Mouse (Mus musculus) gastrocnemius, postnatal 25 days (tissue): ENCODE data around the gene Ubxn7. TPM values are rescaled to one million over a fixed set of nuclear protein-coding genes. Genes with fewer than 3 reads are reported as not detected.
A peak's percentile ranks its signal among the peaks of the same experiment; 100 is the strongest.

Source experiments
- DNase-seq: peaks from one replicate; pipeline ENCODE4 v3.0.0; 2022
- total RNA-seq, 2 experiments: library from RNA; stranded (reverse); gene quantifications; 1 replicate in 1 of 2; 2 replicates in 1 of 2; pipeline ENCODE4 v1.2.3; 2021

Ubxn7 gene
- total RNA-seq, 2 experiments from 2014 or later: 13.0 to 16.2 TPM

DNA sequence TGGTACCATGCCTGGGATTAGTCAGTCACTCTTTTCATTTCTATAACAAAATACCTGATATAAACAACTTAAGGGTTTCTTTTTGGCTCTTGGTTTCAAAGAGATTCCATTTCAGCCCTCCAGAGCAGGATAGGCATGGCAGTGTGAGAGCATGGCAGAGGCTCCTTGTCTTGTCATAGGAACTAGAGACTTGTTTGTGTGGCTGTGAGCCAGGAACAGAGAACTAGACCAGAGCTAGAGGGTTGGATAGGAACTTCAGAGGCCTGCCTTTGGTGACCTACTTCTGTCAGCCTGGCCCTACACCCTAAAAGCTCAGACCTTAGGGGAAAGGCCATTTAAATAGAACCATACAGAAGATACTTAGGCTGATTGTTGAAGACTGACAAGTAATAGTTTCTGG is 50.8 kb downstream of the Ubxn7 start:
- no peak for DNase-seq

DNA sequence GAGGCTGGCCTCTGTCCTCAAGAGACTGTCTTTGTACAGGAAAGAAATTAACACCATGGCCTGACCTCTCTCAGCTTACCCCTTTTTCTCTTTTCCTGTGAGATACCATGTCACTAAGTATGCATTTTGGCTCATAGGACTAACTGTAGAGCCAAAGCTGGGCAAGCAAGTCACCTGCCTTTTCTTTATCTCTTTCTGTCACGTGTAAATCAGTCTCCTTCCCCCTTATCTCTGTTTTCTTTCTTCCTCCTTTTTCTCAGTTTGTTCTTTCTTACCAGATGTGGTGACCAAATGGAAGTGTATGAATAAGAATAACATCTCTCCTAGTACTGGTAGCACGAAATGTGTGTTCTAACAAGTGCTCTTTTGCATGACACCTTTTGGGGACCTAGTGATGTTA is 52.8 kb downstream of the Ubxn7 start:
- DNase-seq: no peak

DNA sequence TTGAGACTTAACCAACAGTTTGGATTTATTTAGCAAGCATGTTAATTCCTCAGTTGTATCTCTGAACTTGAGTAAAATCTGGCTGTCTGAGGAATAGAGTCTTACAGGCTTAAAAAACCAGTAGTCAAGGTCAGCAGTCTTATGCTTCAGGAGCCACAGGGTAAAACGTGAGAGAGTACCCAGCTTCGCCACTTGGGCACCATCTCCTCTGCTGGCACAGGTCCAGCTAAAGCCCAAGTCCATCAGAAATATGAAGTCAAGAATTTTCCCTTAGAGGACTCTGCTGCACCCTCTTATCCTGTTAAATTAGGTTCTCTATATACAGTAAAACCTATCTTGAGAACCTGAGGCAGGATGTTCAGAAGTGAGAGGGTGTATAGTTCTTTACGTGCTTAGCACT is 54.8 kb downstream of the Ubxn7 start:
- DNase-seq: no peak

DNA sequence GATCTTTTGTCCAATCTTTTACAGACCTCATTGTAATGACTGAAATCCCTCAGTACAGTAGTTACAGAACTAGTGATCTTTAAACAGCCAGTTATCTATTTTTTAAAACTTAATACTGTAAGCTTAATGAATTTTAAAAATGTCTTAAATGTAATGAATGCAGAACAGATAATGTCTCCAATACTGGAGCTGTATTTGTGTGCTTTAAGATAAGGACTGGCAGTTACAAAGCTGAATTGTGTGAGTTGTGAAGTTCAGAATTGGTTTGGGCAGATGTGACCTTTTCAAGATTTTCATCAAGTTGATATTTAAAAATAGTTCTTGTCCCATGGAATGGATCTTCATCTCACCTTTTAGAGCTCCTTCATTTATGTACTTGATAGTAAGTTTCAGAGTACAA is 57.0 kb downstream of the Ubxn7 start:
- no peak for DNase-seq

DNA sequence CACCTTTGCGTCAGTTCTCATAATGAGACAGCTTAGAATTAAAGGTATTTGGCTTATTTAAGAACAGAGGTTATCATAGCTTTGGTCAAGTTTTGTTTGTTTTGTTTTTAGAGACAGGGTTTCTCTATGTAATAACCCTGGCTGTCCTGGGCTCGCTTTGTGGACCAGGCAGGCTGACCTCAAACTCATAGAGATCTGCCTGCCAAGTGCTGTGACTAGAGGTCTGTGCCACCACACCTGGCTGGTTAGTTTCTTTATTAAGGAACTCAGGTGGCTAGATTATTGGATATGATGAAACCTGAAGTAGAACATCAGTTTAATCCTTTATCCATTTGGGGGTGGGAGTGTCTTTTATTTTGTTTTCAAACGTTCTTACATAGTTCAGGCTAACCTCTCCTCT is 57.8 kb downstream of the Ubxn7 start:
- DNase-seq: no peak

DNA sequence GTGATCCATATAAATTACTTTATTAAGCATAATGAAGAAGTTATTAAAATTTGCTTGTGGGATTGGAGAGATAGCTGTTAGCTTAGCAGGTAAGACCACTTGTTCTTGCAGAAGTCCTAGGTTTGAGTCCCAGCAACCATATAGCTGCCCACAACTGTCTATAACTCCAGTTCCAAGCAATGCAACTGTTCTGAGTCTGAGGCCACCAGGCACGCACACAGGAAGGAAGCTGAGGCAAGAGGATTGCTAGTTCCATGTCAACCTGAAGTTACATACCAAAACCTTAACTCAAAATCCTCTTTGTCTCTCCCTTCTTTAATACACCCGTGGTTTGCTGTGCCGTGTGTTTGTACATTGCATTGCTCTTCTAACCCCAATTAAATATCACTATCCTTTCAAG is 58.8 kb downstream of the Ubxn7 start:
- no peak for DNase-seq

DNA sequence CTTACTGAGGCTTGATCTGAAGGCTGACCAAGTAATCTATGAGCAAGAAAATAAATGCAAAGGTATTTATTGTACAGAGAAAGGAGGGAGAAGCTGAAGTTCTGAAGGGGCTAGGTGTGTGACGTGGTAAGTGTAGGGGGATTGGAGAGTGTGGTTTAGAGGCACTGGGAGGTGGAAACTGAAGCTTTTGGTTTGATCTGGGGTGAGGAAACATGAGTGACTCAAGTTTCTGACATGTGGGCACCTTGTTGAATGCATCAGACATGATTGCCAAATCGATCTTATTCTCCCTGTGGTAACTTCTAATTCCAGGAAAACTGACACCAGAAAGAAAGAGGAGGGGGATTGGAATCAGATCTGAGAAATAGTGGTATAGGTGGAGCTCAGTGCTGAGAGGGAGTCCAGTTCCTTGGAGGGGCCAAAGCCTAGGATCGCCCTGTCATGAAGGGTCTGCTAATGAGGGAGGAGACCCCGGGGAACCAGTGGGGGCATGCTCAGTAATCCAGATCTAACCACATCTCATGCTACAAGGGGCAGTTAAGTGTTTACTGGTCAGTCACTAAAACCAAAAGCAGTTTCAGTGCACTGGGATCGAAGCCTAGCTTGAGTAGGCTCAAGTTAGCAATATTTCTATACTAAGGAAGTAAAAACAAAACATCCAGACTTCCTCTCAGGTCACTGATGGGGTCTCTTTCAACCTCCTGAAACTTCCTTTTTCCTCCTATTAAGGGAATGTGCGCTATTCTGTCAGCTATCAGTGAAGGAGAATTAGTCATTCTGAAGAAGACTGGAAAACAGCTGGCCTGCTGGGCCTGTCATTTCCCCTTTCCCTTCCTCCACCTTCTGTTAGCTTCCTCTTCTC is 63.9 kb downstream of the Ubxn7 start:
- no peak for DNase-seq

DNA sequence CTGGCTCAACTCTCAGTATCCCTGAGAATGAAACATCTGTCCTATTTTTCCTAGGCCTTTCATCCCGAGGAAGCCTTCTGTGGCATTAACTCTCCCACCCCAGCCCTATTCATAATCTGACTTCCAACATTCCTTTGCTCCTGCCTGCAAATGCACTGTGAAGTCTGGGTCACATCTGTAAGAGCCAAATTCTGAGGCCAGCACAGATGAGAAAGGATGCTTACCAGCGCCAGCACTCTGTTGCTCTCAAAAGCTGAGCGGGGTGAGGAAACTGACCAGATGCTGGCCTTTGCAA is 64.4 kb downstream of the Ubxn7 start:
- DNase-seq: peak; percentile 18

DNA sequence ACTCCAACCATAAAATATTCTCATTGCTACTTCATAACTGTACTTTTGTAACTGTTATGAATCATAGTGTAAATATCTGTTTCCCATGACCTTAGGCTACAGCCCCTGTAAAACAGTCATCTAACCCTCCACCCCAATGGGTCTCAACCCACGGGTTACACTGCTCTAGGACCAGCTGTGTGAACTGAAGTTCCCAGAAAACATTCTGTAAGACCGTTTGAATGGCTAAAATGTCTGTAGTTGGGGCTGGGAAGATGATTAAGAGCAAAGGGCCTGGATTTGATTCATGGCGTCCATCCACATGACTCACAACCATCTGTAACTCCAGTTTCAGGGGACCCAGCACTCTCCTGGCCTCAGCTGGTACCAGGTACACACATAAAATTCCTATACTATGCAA is 66.1 kb downstream of the Ubxn7 start:
- no peak for DNase-seq

DNA sequence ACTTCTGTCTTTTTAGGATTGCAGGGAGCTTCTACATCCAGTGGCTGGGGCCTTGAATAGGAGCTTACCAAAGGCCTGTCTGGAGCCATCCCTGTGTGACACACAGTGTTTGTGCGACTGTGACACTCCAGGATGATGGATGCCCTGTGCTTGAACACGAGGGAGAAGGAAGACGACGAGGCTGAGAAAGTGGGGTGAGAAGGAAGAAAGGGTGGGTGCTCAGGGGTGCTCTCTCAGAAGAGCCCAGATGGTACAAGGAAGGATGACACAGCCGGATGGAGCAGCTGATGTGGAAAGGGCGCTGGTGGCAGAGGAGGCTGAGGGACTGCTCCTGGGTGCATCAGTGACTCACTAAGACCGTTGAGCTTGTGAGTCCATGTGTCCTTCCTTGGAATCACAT is 68.2 kb downstream of the Ubxn7 start, which contains the start of gene Tm4sf19:
Gene Tm4sf19 (plus strand): TSS at position 240 of the 400 bp plus-strand sequence.
- no peak for DNase-seq

DNA sequence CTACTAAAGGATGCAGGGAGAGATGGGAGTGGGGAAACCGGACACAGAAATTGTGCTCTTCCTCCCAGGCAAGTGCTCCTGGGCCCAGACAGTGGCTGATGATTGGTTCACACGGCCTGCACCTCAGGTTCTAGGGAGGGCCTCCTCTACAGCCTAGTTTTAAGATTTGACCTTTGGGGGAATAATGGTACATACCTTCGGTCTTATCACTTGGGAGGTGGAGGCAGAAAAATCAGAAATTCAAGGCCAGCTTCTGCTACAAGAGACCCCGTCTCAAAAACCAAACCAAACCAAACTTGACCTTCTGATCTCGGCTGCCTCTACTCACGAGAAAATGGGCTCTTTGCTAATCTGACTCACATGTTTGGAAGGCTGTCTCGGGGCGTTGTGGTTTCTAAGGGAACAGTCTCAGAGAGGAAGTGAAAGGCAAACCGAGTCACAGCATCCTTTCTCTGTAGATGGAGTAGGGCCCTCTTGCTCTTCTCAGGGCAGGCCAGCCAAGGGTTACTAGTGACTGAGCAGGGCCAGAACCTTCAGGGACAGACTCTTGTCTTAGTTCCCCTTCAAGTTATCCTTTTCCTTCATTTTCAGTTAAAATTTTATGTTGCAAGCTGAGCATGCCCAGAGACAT is 69.4 kb downstream of the Ubxn7 start:
- DNase-seq: no peak

DNA sequence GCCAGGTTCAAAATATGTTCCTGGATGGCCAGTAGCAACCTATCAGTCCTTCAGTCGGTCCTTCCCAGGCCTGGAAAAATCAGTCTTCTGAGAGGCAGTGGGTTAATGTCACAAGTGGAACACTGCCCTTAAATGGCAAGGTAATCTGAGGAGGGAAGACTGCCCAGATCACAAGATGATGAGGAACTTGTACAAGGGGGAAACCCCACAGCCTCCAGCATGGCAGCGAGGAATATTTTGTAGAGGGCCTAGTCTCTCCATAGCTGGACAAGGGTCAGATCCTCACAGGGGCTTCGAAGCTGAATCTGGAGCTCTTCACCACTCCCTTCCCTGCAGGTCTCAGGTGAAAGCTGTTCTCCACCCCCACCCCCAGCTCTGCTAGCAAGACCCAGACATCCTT is 70.8 kb downstream of the Ubxn7 start:
- DNase-seq: no peak

DNA sequence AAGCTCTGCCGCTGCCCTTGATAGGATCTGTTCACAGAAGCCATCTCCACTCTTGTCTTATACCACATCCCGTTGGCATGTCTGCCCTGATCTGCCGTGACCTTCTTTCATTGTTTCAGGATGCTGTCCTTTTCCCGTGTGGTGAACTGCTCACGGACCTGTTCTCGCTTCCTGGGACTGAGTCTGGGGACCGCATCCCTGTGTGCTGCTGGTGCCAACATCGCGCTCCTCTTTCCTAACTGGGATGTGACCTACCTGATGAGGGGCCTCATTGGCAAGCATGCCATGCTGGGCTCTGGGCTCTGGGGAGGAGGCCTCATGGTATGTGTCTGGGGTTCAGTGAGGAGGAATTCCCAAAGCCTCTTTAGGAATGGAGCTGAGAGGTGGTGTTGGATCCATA is 73.7 kb downstream of the Ubxn7 start:
- DNase-seq: no peak

DNA sequence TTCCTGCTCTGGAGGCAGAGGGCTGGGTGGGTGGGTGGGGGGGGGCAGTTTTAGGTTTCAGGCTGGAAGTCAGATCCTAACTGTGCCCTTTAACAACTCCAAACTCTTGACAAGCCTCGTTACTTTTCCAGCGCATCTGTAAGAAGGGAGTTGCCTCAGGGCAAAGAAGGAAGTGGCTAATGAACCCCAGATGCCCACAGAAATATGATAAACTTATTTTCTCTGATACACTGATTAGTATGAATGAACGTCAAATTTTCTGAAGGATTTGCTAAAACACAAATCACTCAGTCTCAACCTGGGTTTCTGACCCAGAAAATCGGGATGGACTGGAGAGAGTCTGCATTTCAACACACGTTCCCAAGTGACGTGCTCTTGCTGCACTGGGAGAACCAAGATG is 74.6 kb downstream of the Ubxn7 start:
- no peak for DNase-seq

DNA sequence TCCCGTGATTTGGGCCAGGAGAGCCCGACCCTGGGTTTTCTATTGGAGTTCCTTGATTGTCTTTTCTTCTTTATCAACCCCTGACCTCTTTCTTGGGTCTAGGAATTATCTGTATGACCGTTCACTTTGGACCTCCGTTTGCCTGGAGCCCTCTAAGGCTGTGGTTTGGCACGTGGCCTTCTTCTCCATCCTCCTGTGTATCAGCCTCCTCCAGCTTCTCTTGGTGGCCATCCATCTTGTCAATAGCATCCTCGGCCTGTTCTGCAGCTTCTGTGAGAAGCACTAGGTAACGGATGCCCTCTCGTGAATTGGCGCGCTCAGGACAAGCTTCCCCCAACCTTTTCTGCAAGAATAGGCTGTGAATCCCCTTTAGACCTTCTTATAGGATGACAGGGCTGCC is 75.7 kb downstream of the Ubxn7 start:
- no peak for DNase-seq

DNA sequence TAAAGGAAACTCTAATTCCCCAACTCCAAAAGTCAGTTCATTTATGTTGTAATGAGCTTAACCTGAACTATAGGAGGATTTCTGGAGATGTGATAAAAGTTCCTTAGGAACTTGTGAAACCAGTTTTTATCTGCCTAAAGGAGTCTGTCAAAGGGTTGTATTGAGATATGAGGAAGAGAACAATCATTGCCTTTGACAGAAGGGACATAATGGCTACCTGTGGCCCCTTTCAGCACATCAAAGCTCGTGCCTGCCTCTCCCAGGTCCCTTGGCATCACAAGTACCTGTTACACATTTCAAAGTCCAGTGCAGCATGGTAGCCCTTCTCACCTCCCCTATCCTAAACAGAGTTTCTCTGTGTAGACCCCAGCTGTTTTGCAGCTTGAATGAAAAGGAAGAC is 85.4 kb downstream of the Ubxn7 start:
- no peak for DNase-seq

DNA sequence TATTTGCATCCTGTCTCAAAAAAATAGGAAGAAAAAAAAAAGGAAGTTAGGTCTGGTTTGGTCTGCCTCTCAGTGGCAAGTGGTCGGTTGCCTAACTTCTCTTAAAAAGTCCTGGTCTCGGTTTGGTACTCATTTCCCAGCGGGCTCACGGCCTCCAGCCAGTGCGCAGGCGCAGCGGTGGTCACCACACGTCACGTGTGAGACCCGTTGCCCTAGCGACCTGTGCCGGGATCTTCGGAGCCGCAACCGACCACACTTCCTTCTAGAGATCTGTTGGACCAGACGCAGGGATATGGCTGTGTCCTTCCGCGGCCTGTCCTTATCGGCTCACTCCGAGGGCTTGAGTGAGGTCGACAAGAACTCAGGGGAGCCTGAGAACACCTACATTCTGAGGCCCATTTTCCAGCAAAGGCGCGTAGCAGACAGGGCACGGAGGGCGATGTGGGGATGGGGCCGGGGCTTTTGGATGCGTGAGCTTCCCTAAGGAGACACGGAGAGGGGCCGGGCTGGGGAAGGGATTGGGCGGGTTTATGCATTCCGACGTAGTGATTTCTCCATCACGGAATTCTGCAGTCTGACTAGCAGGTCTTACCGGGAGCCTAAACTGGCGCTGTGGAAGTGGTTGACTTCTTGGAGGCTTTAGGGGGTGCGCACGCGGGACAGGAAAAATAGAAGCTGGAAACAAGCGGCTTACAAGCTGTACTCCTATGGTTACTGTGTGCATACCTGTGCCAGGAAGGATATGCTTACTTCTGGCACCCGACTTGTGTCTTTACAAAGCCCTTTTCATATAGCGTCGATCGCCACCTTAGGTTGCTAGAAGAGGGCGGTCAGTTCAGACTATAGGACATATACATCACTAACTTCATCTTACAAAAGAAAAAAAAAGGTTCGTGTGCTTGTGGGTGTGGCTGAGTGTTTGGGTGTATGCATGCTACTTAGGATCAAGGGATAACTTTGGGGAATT is 87.7 kb downstream of the Ubxn7 start, which contains the start of gene Tctex1d2:
Gene Tctex1d2 (plus strand): TSS at position 186 of the 967 bp plus-strand sequence.
- peak; percentile 93 for DNase-seq

DNA sequence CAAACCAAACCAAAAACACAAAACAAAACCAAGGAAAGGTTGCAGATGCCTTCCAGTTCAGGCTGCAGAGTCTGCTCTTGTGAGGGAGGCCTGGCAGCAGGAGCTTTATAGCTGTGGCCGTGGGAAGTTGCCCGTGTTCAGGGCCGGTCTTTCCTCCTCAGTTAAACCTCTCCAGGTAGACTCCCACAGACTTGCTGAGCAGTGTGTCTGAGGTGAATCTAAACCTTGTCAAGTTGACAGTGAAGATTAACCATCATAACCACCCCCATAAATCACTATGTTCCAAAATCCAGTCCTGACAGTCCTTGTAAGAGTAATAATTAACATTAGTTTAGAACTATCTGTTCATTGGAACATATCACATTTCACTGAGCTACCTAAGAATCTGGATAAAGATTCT is 95.4 kb downstream of the Ubxn7 start:
- DNase-seq: no peak

DNA sequence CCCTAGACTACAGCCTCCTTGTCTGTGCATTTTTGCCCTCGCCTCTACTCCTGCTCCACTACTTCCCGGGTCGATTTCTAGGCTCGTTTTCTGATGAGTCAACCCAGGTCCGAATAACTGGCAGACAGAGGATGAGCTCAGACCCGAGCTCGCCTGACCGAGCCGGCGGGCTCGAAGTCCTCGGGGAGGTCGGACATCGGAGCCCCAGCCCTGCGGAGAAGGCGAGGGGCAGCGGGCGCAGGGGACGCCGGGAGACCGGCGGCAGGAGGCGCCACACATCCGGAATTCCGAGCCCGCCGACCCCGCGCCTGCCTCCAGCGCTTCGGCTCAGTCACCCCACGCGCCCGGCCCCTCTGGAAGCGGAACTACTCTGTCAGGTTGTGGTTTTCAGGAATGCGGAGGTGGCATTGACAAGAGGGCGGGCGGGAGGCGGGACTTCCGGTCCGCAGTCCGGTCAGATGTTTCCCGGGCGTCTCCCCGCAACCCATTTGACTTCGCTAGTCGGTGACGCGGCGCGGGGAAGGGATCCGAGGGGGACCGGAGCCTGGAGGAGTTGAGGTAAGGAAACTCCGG is 98.5 kb downstream of the Ubxn7 start, which contains the start of gene Pcyt1a:
Gene Pcyt1a (plus strand): TSS at position 448 of the 573 bp plus-strand sequence.
- DNase-seq: peak; percentile 92

DNA sequence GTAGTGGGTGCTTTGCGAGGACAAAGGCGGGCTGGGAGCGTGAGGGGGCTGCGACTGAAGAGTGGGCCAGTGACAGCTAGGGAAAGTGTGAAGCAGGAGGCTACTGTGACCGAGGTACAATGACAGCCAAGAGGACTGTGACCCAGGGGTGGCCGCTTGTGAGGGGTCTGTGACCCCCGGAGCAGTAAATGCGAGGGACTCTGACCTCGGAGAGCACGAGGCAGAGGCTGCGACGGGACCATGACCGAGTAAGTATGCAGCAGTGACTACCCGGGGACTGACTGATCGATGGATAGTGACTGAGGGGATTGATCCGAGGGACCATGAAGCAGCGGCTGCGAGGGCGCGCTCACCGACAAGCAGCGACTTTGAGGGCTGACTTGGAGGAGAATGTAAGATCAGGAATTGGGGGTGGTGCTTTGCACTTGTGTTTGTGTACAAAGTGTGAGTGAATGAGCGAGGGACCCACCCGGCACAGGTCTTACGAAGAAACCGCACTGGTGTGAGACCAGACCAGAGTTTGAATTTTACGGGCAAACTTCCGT is 99.1 kb downstream of the Ubxn7 start:
- peak; percentile 16 for DNase-seq

DNA sequence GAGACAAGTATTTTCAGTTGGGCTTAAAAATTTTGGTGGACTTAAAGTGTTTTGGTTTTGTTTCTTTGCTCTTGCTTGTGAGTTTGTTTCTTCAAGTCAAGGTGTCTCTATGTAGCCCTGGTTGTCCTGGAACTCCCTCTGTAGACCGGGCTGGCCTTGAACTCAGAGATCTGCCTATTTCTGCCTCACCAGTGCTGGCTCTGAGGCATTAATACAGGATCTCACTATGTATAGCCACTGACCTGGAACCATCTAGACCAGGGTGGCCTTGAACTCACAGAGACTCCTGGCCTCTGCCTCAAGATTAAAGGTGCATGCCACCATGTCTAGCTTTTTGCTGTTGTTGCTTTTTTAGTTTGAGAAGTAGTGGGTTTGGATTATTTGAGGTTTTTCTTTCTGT is 99.9 kb downstream of the Ubxn7 start:
- no peak for DNase-seq

DNA sequence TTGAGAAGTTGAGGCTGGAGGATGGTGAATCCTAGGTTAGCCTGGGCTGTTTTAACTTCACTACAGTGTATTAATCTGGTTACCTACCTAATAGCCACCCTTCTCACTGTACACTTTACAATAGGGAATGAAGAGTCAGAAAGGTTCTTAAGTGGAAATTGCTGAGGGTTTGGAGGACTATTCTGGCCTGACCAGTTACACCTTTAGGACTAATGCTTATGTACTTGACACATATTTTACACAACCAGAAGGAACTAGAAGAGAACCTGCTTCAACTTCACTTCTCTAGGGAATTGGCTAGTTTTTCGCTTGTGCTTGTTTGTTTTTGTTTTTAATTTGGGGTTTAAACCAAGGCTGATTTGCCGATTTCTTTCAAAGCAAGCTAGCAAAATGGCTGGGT is 101.1 kb downstream of the Ubxn7 start:
- no peak for DNase-seq
